Mouse (Mus musculus): Measurements from ENCODE around the gene Cox6b2.

GRCm38 (mm10) chr7:4793674-4794073, 40.8 kb upstream of the Cox6b2 start:
- TF ChIP-seq CTCF (IDR thresholded peaks at IDR 0.05; ENCODE audit: control insufficient read depth, insufficient read depth, insufficient replicate concordance, low read depth, low read length), result no peak
- TF ChIP-seq POLR2A (IDR thresholded peaks at IDR 0.05; ENCODE audit: control insufficient read depth, low read depth, low read length), result no peak

Measured in testis, adult 2 months (tissue).